Mouse (Mus musculus): ENCODE results near the gene Dnaja3.

Gene Dnaja3

DNA sequence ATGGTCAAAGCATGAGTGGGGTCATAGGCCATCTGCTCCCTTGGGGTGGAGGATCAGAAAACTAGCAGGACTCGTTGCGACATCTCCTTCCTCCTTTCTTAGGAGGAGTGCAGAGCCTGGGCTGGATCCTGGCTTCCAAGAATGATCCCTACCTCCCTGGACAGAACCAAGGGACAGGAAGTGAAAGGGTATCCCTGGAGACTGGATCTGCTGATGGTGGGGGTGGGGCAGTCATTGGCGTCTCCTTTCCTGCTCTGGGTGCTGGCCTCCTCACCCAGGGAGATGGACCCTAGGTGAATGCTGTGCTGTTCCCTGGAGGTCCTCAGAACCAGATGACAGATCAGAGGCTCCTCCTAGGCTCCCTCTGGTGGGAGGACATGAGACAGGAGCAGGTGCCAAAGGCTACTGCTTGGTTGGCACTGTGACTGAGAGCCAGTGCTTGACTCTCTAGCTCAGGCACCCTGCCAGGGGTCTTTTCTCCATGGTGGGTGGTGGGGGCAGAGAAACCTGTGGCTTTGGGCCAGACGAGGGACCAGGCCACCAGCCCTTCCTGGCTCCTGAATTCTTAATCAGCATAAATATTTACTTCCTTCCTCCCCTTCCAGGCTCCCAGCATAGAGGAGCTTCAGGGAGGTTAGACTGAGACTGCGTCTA is 33.2 kb upstream of the Dnaja3 start:
- DNase-seq (ENCODE audit: low read depth, low spot score) = peak; percentile 50

DNA sequence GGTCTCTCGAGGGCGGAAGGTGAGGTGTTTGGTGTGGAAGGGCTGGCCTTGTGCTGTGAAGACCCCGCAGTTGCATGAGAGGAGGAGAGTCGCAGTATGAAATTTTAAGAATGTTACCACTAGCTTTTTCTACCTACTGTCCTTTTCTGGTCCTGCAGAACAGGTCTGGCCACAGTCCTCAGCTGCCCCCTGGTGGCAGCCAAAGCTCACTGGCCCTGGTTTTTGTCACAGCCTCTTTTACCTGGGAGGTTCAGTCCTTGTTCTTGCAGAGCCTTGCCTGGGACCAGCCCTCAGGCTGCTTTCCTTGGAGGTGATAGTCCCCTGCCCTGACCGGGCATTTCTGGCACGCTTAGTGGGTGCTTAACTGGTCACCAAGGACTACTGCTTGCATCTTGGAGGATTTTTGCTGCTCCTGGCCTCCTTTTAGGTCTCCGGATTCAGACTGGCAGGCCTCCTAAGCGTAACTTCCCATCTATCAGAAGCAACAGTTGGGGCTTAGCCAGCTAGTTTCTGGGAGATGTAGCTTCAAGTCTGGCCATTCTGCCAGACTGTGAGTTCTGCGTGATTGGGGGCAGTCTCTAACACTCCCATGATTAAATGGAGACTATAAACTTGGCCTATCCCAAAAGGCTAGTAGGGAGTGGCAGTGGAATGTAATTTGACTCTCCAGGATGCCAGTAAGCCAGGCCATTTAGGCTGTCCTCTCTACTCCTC is 31.8 kb upstream of the Dnaja3 start:
- peak; percentile 90 for DNase-seq (ENCODE audit: low read depth, low spot score)

DNA sequence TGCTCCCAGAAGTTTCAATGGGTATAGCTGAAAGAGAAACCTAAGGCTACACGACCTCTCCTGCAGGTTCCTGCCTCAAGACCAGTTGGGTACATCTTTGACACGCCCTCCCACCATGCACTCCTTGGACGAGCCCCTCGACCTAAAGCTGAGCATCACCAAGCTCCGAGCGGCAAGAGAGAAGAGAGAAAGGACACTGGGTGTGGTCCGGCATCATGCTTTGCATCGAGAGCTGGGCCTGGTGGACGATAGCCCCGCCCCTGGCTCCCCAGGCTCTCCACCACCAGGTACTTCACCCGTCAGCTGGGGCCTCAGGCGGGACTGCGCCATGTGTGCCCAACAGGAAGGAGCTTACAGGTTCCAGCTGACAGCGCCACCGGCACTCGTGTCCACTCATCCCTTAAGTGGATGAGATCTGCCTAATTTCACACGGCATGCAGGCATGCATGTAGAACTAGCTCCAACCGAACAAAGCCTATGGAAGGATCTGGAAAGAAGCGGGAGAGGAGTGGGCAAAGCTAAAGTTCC is 31.2 kb upstream of the Dnaja3 start:
- DNase-seq (ENCODE audit: low read depth, low spot score) = no peak

- no peak for DNase-seq (ENCODE audit: low read depth, low spot score)
Observed at GRCm38 (mm10) chr16:4611193-4611592, 28.6 kb upstream of the Dnaja3 start.

GRCm38 (mm10) chr16:4611676-4612075 is 28.1 kb upstream of the Dnaja3 start:
- DNase-seq (ENCODE audit: low read depth, low spot score) = no peak

- DNase-seq (ENCODE audit: low read depth, low spot score) = no peak
Observed at GRCm38 (mm10) chr16:4613736-4614135, 26.1 kb upstream of the Dnaja3 start.

DNA sequence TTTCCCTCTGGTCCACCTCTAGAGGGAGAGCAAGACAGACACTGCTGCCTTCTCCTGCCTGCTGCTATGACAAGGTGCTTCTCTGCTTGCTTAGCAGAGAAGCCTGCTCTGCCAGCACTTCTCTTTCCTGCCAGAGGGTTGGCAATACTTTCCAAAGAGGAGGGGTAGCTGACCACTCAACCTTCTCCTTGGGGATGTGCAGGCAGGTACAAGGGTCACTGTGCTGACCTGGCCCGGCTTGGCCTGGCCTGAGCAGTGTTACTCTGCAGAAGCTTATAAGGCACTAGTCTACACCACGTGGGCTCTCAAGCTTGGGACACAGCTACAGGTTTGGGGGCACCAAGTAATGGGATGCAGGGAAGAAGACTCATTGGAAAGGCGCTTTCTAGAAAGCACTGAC is 25.1 kb upstream of the Dnaja3 start:
- DNase-seq (ENCODE audit: low read depth, low spot score) = no peak

GRCm38 (mm10) chr16:4615297-4615696 is 24.5 kb upstream of the Dnaja3 start:
- no peak for DNase-seq (ENCODE audit: low read depth, low spot score)

- no peak for DNase-seq (ENCODE audit: low read depth, low spot score)
Observed at GRCm38 (mm10) chr16:4616829-4617228, 23.0 kb upstream of the Dnaja3 start.

GRCm38 (mm10) chr16:4624074-4624473 is 15.7 kb upstream of the Dnaja3 start:
- DNase-seq (ENCODE audit: low read depth, low spot score) = no peak

DNA sequence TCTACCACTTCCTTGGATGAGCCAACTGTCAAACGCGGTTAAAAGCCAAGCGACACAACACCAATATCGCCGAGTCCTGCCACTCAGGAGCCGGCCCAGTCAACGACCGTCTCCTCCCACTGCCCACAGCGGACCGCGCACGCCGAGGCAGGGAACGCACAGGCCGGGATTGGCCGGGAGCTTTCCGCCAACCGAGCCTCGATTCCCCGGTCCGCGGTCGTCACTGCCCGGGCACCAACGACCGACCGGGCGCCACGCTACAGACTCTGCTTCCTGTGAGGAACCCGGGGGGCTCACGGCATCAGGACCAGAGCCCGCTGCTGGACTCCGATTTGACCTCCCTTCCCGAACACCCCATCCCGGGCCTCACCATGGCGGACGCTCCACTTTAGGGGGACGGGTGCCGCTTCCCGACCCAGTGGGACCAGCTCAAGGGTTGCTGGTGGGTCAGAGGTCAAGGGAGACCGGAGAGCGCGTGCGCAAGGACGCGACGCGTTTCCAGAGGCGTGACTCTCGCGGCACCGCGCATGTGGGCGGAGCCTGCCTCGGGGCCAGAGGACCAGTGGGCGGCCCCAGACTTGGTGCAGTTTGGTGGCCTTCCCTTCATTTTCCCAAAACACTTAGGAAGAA is 15.2 kb upstream of the Dnaja3 start, which contains the start of gene Pam16:
Pam16 (minus strand) TSS at position 508 of the 630 bp plus-strand sequence.
- DNase-seq (ENCODE audit: low read depth, low spot score) = peak; percentile 95

GRCm38 (mm10) chr16:4627105-4627504 is 12.7 kb upstream of the Dnaja3 start:
- no peak for DNase-seq (ENCODE audit: low read depth, low spot score)

DNA sequence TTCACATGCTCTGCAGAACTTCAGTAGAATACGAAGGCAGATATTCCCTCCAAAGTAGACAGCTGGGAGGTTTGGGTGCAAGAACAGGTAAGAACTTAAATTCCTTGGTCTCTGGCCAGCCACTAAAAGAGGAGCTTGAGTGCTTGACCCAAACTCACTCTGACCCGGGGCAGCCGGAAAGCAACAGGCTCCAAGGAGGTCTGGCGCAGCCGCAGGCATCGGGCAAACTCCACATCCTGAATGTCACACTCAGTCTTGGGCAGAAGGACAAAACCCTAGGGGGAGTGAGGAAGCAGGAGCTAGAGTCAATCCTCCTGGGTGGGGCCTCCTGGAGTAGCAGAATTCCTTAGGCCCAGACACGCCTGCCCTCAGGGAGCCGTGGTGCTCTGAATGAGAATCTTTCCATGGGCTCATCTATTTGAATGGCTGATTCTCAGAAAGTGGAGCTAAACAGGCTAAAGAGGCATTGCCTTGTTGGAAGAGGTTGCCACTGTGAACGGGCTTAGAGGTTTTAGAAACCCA is 10.8 kb upstream of the Dnaja3 start:
- DNase-seq (ENCODE audit: low read depth, low spot score) = no peak

GRCm38 (mm10) chr16:4629950-4630349 is 9.8 kb upstream of the Dnaja3 start:
- DNase-seq (ENCODE audit: low read depth, low spot score) = peak; percentile 78

DNA sequence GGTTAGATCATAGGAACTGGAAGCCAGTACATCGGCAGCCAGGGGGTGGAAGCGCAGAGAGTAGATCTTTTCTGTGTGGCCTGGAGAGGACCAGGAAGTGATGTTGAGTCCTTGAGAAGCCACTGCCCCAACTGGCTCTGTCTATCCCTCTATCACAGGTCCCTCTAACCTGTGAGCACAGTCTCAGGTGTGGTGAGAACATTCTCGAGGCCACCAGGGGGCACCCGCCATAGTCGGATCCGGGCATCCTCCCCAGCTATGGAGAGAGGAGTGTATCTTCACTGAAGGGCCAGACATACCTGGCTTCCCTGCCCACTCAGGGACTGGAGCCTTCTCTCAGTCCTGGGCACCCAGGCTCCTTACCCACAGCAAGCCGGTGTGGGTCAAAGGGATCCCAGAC is 7.7 kb upstream of the Dnaja3 start:
- no peak for DNase-seq (ENCODE audit: low read depth, low spot score)

DNA sequence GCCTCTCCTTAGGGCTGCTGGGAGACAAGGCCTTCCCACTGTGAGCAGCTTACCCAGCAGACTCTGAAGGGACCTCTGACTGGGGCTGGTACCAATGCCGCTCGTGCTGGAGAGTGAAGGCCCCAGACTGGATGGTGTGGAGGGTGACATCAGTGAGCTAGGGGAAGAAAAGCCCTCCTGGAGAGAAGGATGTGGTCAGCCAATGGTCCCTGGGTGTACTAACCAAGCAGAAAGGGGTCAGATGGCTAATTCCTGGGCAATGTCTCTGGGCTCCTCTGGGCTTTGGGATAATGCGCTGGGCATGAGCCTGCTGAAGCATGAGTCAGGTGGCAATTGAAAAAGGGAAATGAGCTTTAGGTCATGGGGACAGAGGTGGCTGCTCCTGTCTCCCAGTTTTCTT is 6.1 kb upstream of the Dnaja3 start:
- no peak for DNase-seq (ENCODE audit: low read depth, low spot score)

DNA sequence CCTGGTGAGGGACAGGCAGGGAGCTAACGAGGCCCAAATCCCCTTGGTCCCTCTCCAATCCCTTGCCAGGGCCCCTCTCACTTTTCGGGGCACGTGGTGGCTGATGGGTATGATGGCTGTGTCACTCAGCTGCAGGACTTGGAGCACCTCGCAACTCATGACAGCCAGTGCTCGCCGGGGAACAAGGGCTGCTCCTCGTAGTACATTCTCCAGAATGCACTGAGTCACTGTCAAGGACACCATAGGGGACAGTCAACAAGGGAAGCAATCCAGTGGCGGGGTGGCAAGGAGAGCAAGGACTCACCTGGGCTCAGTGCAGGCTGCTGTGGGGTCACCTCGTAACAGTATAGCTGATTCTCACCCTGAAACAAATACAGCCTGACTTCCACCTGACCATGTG is 5.1 kb upstream of the Dnaja3 start:
- no peak for DNase-seq (ENCODE audit: low read depth, low spot score)

DNA sequence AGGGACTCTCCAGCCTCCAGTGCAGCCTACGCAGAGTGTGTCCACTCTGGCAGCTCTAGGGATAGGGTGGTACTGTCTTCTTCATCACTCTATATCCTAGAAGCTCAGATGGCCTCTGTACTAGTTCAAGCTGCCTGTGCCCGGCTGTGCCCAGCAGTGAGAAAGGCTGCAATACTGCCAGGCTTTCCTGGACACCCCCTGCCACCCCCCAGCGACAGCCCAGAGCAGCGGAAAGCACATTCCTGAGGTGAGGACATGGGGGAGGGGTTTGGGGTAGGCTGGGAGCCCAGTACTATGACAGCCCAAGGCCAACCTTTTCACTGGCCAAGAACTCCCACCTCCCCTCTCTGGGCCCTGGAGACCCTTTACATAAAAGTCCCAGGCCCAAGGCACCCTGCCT is 4.0 kb upstream of the Dnaja3 start:
- DNase-seq (ENCODE audit: low read depth, low spot score) = no peak

DNA sequence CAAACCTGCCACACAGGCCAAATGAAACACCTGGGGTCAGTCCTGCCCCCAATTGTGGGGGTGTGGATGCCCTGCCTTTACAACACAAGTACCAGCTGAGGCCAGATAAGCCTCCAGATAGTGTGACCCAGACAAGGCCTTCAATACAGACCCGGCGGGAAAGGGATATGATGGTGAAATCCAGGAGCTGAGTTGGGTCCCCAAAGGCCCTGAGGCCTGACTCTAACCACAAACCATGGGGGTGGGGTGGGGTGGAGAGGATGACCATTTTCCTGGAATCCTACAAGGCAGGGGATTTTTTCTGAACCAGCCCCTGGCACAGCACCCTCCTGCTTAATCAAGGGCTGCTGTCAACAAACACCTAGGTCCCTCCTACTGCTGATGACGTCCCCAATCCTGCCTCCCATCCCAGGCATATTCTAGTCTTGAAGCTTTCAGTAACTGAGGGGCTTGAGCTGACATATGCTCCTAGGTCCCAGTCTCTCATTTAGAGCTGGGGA is 848 bp upstream of the Dnaja3 start:
- DNase-seq (ENCODE audit: low read depth, low spot score) = no peak

DNA sequence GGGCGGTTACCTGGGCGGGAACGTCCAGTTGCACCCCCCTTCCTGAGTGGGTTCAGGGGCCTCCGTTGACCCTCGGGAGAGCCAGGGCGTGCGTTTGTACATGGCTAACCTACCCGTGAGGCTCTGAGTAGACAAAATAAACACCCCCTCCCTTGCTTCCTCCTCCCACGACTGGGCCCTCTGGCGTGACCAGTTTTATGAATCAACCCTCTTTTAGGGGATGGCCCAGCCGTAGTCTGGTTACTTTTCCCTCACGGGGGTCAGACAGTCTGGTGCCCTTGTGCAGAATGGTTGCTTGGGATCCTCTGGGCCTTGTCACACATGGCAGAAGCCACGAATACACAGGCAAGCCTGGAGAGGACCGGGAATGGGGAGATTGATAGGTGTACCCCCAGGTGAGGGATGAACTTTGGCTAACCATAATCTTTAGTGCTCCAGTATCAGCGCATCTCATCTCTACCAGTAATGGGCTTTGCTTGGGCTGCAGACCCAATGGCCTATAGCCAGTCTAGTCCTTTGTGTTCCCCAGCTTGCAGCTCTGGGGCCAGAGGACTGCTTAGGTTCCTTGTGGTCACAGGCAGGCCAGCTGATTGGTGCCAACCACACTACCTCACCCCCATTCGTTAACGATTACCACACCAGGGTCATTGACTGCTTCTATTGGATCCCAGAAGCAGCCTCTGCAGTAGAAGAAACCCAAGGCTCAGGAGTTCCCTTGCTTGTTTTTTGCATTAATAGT is 647 bp downstream of the Dnaja3 start:
- peak; percentile 45 for DNase-seq (ENCODE audit: low read depth, low spot score)

DNA sequence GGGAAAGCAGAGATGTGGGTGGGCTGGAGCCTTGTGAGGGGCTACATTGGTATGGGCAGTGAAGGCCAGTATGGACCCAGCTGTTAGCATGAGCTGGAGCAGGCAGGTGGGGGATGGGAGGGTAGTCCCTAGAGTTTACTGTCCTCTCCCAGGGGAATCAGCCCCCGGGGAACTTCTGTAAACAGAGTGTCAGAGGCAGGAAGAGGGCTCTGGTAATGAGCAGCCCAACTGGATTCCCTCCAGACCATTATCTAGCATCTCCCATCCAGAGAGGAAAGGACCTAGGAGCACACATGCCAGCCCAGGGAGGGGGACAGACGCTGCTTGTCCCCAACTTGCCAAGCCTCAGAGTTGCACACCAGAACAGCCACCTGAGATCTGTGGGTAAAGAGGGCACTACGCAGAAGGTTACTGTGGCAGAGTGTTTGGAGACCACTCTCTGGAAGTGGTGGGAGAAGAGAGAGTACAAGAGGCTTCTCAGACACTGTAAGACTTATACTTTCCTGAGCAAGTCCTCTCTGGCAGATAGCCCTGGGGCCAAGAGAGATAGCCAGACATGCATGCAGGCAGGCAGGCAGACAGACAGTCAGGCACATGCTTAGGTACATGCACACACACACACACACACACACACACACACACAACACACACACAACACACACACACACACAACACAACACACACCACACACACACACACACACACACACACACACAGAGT is 1.5 kb downstream of the Dnaja3 start:
- DNase-seq (ENCODE audit: low read depth, low spot score) = no peak

Data from brain, adult 2 months (tissue).